Mouse (Mus musculus): ENCODE measurements around the gene Gm20826.
"Not testable (repeated sequence)": the region's sequence is repeated elsewhere in the genome, so short reads cannot be mapped to it uniquely, and the experiment has no call there.

Gene Gm20826

DNA sequence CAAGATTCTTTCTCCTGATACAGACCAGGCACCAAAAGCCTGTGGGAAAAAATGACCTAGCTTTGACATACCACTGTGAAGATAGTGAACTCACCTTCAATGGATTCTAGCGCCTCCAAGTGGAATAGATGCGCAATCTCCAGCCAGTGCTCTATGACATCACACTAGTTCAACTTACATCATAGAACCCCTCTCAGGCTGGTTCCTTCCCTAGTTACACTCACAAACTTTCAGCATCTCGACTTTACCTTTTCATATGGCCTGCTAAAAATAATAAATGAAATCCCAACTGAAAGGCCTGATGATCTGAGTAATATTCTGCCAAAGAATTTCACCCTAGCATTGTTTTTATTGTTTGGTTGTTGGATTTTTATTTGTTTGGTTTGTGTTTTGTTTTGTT, at the start of gene Gm20826:
TSS of gene Gm20826 (minus strand) at position 101 of the 400 bp plus-strand sequence.
- DNase-seq (ENCODE audit: low read depth, low spot score) = not testable (repeated sequence)
